Mouse (Mus musculus) limb, embryonic 12.5 days (tissue): Measurements from ENCODE around the gene Palm. TPM values are rescaled to one million over a fixed set of nuclear protein-coding genes. Genes with fewer than 3 reads are reported as not detected.

ENCODE experiments used
- ATAC-seq: fragments of 200-750 bp; cut with Nextera tagmentation; 2 replicates; pipeline ENCODE4 v1.8.0; 2017; ENCODE audit warnings: low read depth, moderate TSS enrichment; ENCODE audit not compliant: insufficient number of reproducible peaks, insufficient read depth, low FRiP score, low TSS enrichment
- H3K27ac ChIP-seq: fragments of 300-500 bp; sonication (generic); 2 replicates; pipeline ENCODE4 v1.5.1; 2016; ENCODE audit warnings: mild to moderate bottlenecking, moderate library complexity
- H3K27me3 ChIP-seq: fragments of 300-500 bp; sonication (generic); 2 replicates; pipeline ENCODE4 v1.6.1; 2016; ENCODE audit warnings: mild to moderate bottlenecking, moderate library complexity
- H3K36me3 ChIP-seq: fragments of 300-500 bp; sonication (generic); 2 replicates; pipeline ENCODE4 v1.6.1; 2016; ENCODE audit warnings: mild to moderate bottlenecking, moderate library complexity
- H3K4me1 ChIP-seq: fragments of 300-500 bp; sonication (generic); replicated peaks from 2 replicates; pipeline ENCODE4 v1.6.1; 2016
- H3K4me2 ChIP-seq: fragments of 300-500 bp; sonication (generic); 2 replicates; pipeline ENCODE4 v1.6.1; 2016; ENCODE audit warnings: mild to moderate bottlenecking, moderate library complexity
- H3K4me3 ChIP-seq: fragments of 300-500 bp; sonication (generic); replicated peaks from 2 replicates; pipeline ENCODE4 v1.5.1; 2016; ENCODE audit warnings: mild to moderate bottlenecking
- H3K9ac ChIP-seq: fragments of 300-500 bp; sonication (generic); replicated peaks from 2 replicates; pipeline ENCODE4 v1.6.1; 2016; ENCODE audit warnings: mild to moderate bottlenecking, moderate library complexity
- H3K9me3 ChIP-seq: fragments of 300-500 bp; sonication (generic); 2 replicates; pipeline ENCODE4 v1.6.1; 2016; ENCODE audit warnings: mild to moderate bottlenecking, moderate library complexity
- WGBS: fragments of 180-500 bp; shearing (Covaris S2); methylation state at CpG from one replicate; pipeline ENCODE4 v1.1.7; 2016; 5-methylcytosine and 5-hydroxymethylcytosine counted together
- polyA plus RNA-seq: library from polyadenylated mRNA; unstranded; fragments of >200 nt; fragmentation: Nextera tagmentation; extraction: Ambion mirVana; gene quantifications from 2 replicates; pipeline ENCODE4 v1.2.1, GENCODE M21; 2016

Gene Palm
- polyA plus RNA-seq, 1 experiment from 2014 or later = 121 TPM

DNA sequence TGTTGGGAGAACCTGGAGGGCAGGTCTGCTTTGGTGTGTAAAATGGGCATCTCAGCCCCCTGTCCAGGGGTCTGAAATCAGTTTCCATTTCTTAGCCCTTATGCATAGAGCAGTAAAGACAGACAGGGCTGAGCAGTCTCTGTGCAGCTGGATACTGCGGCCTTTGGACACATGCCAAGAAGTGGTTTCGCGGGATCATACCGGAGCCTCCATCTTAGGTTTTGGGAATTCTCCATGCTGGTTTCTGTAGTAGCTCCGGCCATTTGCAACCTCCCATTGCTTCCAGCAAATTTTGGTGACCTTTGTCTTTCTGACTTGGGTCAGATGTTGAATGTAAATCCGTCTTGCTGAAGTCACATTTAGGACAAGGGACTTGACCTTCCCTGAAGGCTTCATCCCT is 50.1 kb downstream of the Palm start:
- no peak for ATAC-seq
- Histone ChIP-seq H3K36me3 (no peaks in the 10 kb centered on the region), H3K4me2 (no peak overlapping the region), H3K27ac (0 out of 2 replicates have a peak overlapping the region, but pooled peaks have one; percentile 12), H3K4me3 (no peak overlapping the region), H3K27me3 (no peaks in the 10 kb centered on the region), H3K9ac (peak overlapping the region; percentile 40; the same call in 1 of the 2 replicates), H3K9me3 (no peaks in the 10 kb centered on the region), H3K4me1 (peaks cover 27% of the 10 kb centered on the region)
- WGBS = 72% methylated on average over 6 of the region's 6 CpGs

DNA sequence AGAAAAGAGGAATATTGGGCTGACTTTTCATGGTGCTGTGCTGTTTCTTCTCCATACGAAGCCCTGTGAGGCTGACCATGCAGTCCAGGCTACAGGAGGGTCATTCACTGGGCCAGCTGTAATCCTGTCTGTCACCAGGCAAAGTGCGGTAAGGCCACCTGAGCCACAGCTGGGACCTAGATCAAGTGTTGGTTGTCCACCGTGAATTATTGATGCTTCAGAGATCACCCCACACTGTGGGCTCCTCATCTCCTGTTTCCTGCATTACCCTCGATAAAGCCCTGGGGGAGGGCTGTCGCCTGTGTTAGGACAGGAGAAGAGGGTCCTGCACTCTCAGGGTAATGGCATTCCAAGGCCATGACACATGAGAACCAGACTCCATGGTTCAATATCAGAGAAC is 53.2 kb downstream of the Palm start:
- 49% methylated on average over 5 of the region's 5 CpGs for WGBS
- H3K4me2 ChIP-seq = no peak overlapping the region
- no peak overlapping the region for H3K9ac ChIP-seq
- H3K27ac ChIP-seq = no peak overlapping the region
- no peaks in the 10 kb centered on the region for H3K27me3 ChIP-seq
- H3K4me1 ChIP-seq = peaks cover 23% of the 10 kb centered on the region
- H3K36me3 ChIP-seq = peaks cover 3% of the 10 kb centered on the region; the same call in 1 of the 2 replicates
- H3K4me3 ChIP-seq = no peak overlapping the region
- no peak for ATAC-seq
- no peaks in the 10 kb centered on the region for H3K9me3 ChIP-seq

DNA sequence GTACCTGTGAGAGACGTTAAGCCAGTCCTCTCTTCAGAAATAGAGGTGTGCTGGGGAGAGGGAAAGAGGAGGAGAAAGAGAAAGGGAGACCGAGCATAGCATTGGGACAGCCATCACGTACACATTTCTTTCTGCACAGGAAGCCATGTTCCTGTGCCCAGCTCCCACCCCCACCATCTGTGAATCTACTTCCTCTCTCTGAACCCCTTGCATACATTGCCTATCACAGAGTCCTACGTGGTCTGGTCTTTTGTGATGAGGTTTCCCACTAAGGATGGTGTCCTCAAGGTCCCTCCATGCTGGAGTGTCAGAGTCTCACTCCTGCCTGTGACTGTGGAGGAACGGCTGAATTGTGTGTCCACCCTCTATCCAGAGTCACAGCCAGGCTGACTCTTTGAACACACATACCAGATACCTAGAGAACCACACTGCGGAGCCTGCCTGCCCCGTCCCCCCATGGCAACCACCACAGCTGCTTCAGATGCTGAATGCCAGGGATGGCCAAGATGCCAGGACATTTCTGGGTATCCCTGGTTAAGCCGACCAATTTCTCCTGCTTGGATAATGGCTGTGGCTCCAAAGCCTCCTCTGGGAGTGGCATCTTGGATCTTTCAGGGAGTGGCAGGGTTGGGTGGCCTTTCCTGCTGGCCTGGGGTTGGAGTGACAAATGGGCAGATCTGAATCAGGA is 56.7 kb downstream of the Palm start:
- Histone ChIP-seq H3K4me2 (no peak overlapping the region), H3K9me3 (no peaks in the 10 kb centered on the region), H3K36me3 (peaks cover 3% of the 10 kb centered on the region; the same call in 1 of the 2 replicates), H3K4me1 (peaks cover 26% of the 10 kb centered on the region), H3K9ac (no peak overlapping the region), H3K27ac (peak overlapping the region; percentile 3; the same call in 1 of the 2 replicates), H3K27me3 (no peaks in the 10 kb centered on the region), H3K4me3 (no peak overlapping the region)
- 76% methylated on average over 8 of the region's 8 CpGs for WGBS
- no peak for ATAC-seq

- peak overlapping the region; percentile 100 for H3K4me2 ChIP-seq
- WGBS = 78% methylated on average over 3 of the region's 3 CpGs
- H3K4me3 ChIP-seq = peak overlapping the region; percentile 99; the same call in 1 of the 2 replicates
- peak overlapping the region; percentile 100 for H3K27ac ChIP-seq
- H3K36me3 ChIP-seq = peaks cover 8% of the 10 kb centered on the region
- no peaks in the 10 kb centered on the region for H3K9me3 ChIP-seq
- H3K27me3 ChIP-seq = no peaks in the 10 kb centered on the region
- no peak for ATAC-seq
- peaks cover 33% of the 10 kb centered on the region for H3K4me1 ChIP-seq
- peak overlapping the region; percentile 73 for H3K9ac ChIP-seq
These were observed 58.3 kb downstream of the Palm start for GRCm38 (mm10) chr10:79851653-79852052.

GRCm38 (mm10) chr10:79852107-79852789 is 58.9 kb downstream of the Palm start:
- peaks cover 39% of the 10 kb centered on the region for H3K4me1 ChIP-seq
- H3K27ac ChIP-seq = peak overlapping the region; percentile 100
- H3K4me2 ChIP-seq = peak overlapping the region; percentile 100
- 36% methylated on average over 9 of the region's 9 CpGs for WGBS
- peaks cover 14% of the 10 kb centered on the region for H3K36me3 ChIP-seq
- no peaks in the 10 kb centered on the region for H3K9me3 ChIP-seq
- H3K9ac ChIP-seq = peak overlapping the region; percentile 73
- no peaks in the 10 kb centered on the region for H3K27me3 ChIP-seq
- peak overlapping the region; percentile 99 for H3K4me3 ChIP-seq
- ATAC-seq = no peak

DNA sequence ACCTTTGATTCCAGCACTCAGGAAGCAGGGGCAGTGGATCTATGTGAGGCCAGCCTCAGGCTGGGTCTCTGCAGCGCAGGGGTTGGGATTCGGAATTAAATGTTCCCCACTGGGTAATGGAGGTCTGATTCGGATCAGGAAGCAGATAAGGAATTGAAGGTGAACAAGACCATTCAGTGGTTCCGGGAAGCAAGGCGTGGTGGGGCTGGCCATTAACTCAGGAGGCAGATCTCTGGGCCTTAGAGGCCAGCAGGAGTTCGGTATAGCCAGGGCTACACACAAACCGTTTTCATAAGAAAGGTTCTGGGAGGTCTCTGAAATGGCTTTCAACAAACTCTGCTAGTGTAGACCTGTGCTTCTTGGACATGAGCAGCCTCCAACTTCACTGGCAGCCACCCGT is 59.5 kb downstream of the Palm start:
- no peaks in the 10 kb centered on the region for H3K9me3 ChIP-seq
- peaks cover 44% of the 10 kb centered on the region for H3K4me1 ChIP-seq
- H3K27me3 ChIP-seq = no peaks in the 10 kb centered on the region
- ATAC-seq = no peak
- H3K9ac ChIP-seq = peak overlapping the region; percentile 73
- H3K36me3 ChIP-seq = peaks cover 19% of the 10 kb centered on the region
- H3K4me3 ChIP-seq = peak overlapping the region; percentile 99
- WGBS = 28% methylated on average over 8 of the region's 8 CpGs
- peak overlapping the region; percentile 100 for H3K27ac ChIP-seq
- H3K4me2 ChIP-seq = peak overlapping the region; percentile 100

- H3K9me3 ChIP-seq = no peaks in the 10 kb centered on the region
- H3K36me3 ChIP-seq = peaks cover 25% of the 10 kb centered on the region
- peak overlapping the region; percentile 99 for H3K4me3 ChIP-seq
- ATAC-seq = peak; percentile 15; the same call in 1 of the 2 replicates
- no peaks in the 10 kb centered on the region for H3K27me3 ChIP-seq
- H3K4me2 ChIP-seq = peak overlapping the region; percentile 100
- H3K9ac ChIP-seq = peak overlapping the region; percentile 73
- peaks cover 50% of the 10 kb centered on the region for H3K4me1 ChIP-seq
- 1% methylated on average over 15 of the region's 15 CpGs for WGBS
- peak overlapping the region; percentile 100 for H3K27ac ChIP-seq
These were observed 60.0 kb downstream of the Palm start for GRCm38 (mm10) chr10:79853392-79853791.

DNA sequence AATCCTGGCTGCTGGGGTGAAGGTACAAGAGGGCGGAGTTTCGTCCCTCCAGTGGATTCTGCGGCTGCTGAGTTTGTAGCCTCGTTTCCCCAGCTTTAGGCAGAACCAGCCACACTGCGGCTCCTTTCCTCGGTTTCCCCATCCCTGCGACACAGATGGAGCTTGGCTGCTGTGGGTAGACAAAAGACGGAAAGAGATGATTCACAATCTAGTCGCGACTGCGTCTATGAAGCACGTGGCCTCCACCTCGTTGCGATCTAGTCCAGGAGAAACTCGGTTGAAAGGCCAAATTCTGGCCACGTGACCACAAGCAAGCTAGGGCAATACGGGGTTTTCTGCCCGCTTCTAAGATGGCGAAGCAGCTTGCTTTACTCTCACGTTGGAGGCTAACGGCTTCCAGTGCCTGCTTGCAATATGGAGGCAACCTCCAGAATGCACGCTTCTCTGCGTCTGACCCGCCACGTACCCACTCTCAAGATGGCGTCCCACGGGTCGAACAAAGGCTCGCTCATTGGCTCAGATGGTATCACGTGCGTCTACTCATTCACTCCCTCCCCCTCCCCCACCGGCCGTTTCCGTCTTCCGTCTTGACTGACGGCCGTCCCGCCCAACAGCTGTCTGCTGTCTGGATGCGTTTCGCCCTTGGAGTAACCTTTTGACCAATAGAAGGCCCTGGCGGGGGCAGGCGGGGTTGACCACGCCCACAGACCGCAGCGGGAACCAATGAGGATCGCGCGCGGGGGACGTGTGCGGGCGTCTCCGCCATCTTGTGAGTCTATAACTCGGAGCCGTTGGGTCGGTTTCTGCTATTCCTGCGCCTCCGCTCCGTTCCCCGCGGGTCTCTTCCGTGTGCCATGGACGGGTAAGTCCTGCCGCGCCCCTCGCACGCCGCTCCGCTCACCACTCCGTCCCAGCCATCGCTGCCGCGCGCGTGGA is 60.8 kb downstream of the Palm start, which contains the start of gene Ptbp1:
Ptbp1 (plus strand) TSS at position 568 of the 936 bp plus-strand sequence.
- Histone ChIP-seq H3K4me3 (peak within 1 kb of the TSS; percentile 99), H3K9me3 (no peaks in the 10 kb centered on the region), H3K27ac (peak within 1 kb of the TSS; percentile 100), H3K4me1 (peaks cover 55% of the 10 kb centered on the region), H3K36me3 (peaks cover 32% of the 10 kb centered on the region), H3K9ac (peak within 1 kb of the TSS; percentile 98), H3K27me3 (no peaks in the 10 kb centered on the region), H3K4me2 (peak within 1 kb of the TSS; percentile 100)
- under 1% methylated on average over 75 of the region's 75 CpGs for WGBS
- ATAC-seq = peak; percentile 94

GRCm38 (mm10) chr10:79854801-79855541 is 61.6 kb downstream of the Palm start:
- WGBS = under 1% methylated on average over 83 of the region's 83 CpGs
- Histone ChIP-seq H3K4me1 (peaks cover 55% of the 10 kb centered on the region), H3K4me2 (peak overlapping the region; percentile 100), H3K27ac (peak overlapping the region; percentile 100), H3K4me3 (peak overlapping the region; percentile 99), H3K36me3 (peaks cover 40% of the 10 kb centered on the region), H3K9me3 (no peaks in the 10 kb centered on the region), H3K27me3 (no peaks in the 10 kb centered on the region), H3K9ac (peak overlapping the region; percentile 98)
- ATAC-seq = peak; percentile 4; the same call in 1 of the 2 replicates

DNA sequence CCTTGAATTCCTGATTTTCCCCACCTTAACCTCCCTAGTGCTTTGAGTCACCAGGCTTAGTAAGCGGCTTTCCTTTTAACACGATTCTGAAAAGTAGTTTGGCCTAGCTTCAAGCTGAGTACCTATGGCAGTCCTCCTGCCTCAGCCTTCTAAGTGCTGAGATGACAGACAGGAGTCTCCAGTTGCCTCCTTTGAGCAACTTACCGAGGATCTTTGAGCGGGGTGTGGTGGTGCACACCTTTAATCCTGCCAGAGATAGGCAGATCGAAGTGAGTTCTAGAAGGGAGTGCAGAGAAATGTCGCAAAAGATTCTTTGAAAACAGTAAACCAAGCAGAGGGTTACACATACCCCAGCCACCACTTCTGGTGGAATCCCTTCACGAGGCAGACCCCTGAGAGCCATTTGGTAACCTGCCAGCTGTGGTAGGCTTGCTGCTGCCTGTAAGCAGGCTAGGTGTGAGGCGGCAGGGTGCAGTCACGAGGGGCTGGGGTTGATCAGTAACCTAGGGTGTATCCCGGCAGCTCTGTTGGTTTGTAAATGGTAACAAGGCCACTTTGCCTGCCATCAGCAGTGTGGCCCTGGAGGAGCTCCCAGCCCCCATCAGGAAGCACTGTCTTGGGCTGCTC is 62.3 kb downstream of the Palm start:
- Histone ChIP-seq H3K4me3 (peak overlapping the region; percentile 99), H3K36me3 (peaks cover 47% of the 10 kb centered on the region), H3K9ac (peak overlapping the region; percentile 98), H3K9me3 (no peaks in the 10 kb centered on the region), H3K27ac (peak overlapping the region; percentile 100), H3K4me1 (peaks cover 59% of the 10 kb centered on the region), H3K27me3 (no peaks in the 10 kb centered on the region), H3K4me2 (peak overlapping the region; percentile 100)
- 4% methylated on average over 10 of the region's 10 CpGs for WGBS
- no peak for ATAC-seq
